Mouse (Mus musculus): Measurements from ENCODE around the gene Cryzl2. TPM values are rescaled to one million over a fixed set of nuclear protein-coding genes. Genes with fewer than 3 reads are reported as not detected.

Gene Cryzl2
- polyA plus RNA-seq, 1 experiment from 2014 or later, result 30.5 TPM

- no peak for ATAC-seq (replicated peaks; ENCODE audit: insufficient number of reproducible peaks, insufficient read depth, low FRiP score, low read depth)
- Histone ChIP-seq H3K4me1 (replicated peaks) (no peaks in the 10 kb centered on the region), H3K27ac (no peak overlapping the region), H3K36me3 (no peaks in the 10 kb centered on the region), H3K9me3 (replicated peaks) (no peaks in the 10 kb centered on the region), H3K9ac (no peak overlapping the region), H3K4me2 (no peak overlapping the region), H3K4me3 (no peak overlapping the region), H3K27me3 (no peaks in the 10 kb centered on the region)
- 58% methylated on average over 11 of the region's 11 CpGs for WGBS
These were observed 54.5 kb downstream of the Cryzl2 start for GRCm38 (mm10) chr1:157512690-157513448.

GRCm38 (mm10) chr1:157513559-157513958 is 55.2 kb downstream of the Cryzl2 start:
- Histone ChIP-seq H3K27ac (no peak overlapping the region), H3K36me3 (no peaks in the 10 kb centered on the region), H3K27me3 (no peaks in the 10 kb centered on the region), H3K9me3 (replicated peaks) (no peaks in the 10 kb centered on the region), H3K9ac (no peak overlapping the region), H3K4me1 (replicated peaks) (peaks cover 2% of the 10 kb centered on the region; the same call in 1 of the 2 replicates), H3K4me2 (no peak overlapping the region), H3K4me3 (no peak overlapping the region)
- 53% methylated on average over 9 of the region's 9 CpGs for whole genome bisulfite sequencing
- ATAC-seq (replicated peaks; ENCODE audit: insufficient number of reproducible peaks, insufficient read depth, low FRiP score, low read depth), result no peak

GRCm38 (mm10) chr1:157514298-157514697 is 55.9 kb downstream of the Cryzl2 start:
- ATAC-seq (replicated peaks; ENCODE audit: insufficient number of reproducible peaks, insufficient read depth, low FRiP score, low read depth), result no peak
- no peaks in the 10 kb centered on the region for H3K27me3 ChIP-seq
- WGBS, result 54% methylated on average over 4 of the region's 4 CpGs

GRCm38 (mm10) chr1:157516838-157517808 is 58.7 kb downstream of the Cryzl2 start:
- Histone ChIP-seq H3K27ac (0 out of 2 replicates have a peak overlapping the region, but pooled peaks have one; percentile 3), H3K4me2 (no peak overlapping the region), H3K4me1 (replicated peaks) (peaks cover 3% of the 10 kb centered on the region; the same call in 1 of the 2 replicates), H3K9ac (no peak overlapping the region), H3K36me3 (no peaks in the 10 kb centered on the region), H3K9me3 (replicated peaks) (no peaks in the 10 kb centered on the region), H3K4me3 (no peak overlapping the region), H3K27me3 (no peaks in the 10 kb centered on the region)
- ATAC-seq (replicated peaks; ENCODE audit: insufficient number of reproducible peaks, insufficient read depth, low FRiP score, low read depth), result no peak
- 78% methylated on average over 8 of the region's 8 CpGs for WGBS

More at GRCm38 (mm10) chr1:157514298-157514697, 55.9 kb downstream of the Cryzl2 start:
- no peaks in the 10 kb centered on the region for H3K9me3 ChIP-seq (replicated peaks)
- no peaks in the 10 kb centered on the region for H3K36me3 ChIP-seq
- H3K4me3 ChIP-seq, result no peak overlapping the region
- peaks cover 3% of the 10 kb centered on the region; the same call in 1 of the 2 replicates for H3K4me1 ChIP-seq (replicated peaks)
- no peak overlapping the region for H3K9ac ChIP-seq
- H3K4me2 ChIP-seq, result no peak overlapping the region
- H3K27ac ChIP-seq, result no peak overlapping the region

- Histone ChIP-seq H3K27me3 (no peaks in the 10 kb centered on the region), H3K4me2 (no peak overlapping the region), H3K9me3 (replicated peaks) (no peaks in the 10 kb centered on the region), H3K27ac (0 out of 2 replicates have a peak overlapping the region, but pooled peaks have one; percentile 3), H3K4me1 (replicated peaks) (peaks cover 3% of the 10 kb centered on the region; the same call in 1 of the 2 replicates), H3K36me3 (no peaks in the 10 kb centered on the region), H3K9ac (no peak overlapping the region), H3K4me3 (no peak overlapping the region)
- WGBS, result 37% methylated on average over 4 of the region's 4 CpGs
- no peak; the same call in 1 of the 2 replicates for ATAC-seq (replicated peaks; ENCODE audit: insufficient number of reproducible peaks, insufficient read depth, low FRiP score, low read depth)
These were observed 59.7 kb downstream of the Cryzl2 start for GRCm38 (mm10) chr1:157518111-157518523.

GRCm38 (mm10) chr1:157519396-157519795 is 61.0 kb downstream of the Cryzl2 start:
- ATAC-seq (replicated peaks; ENCODE audit: insufficient number of reproducible peaks, insufficient read depth, low FRiP score, low read depth), result no peak
- Histone ChIP-seq H3K9me3 (replicated peaks) (no peaks in the 10 kb centered on the region), H3K27ac (no peak overlapping the region), H3K27me3 (no peaks in the 10 kb centered on the region), H3K36me3 (no peaks in the 10 kb centered on the region), H3K4me2 (no peak overlapping the region), H3K4me1 (replicated peaks) (peaks cover 3% of the 10 kb centered on the region; the same call in 1 of the 2 replicates), H3K4me3 (no peak overlapping the region), H3K9ac (no peak overlapping the region)
- 62% methylated on average over 2 of the region's 2 CpGs for WGBS

- Histone ChIP-seq H3K36me3 (no peaks in the 10 kb centered on the region), H3K4me1 (replicated peaks) (peaks cover 3% of the 10 kb centered on the region; the same call in 1 of the 2 replicates), H3K9ac (no peak overlapping the region), H3K27ac (no peak overlapping the region), H3K4me3 (no peak overlapping the region), H3K27me3 (no peaks in the 10 kb centered on the region), H3K9me3 (replicated peaks) (no peaks in the 10 kb centered on the region), H3K4me2 (no peak overlapping the region)
- WGBS, result 85% methylated on average over 5 of the region's 5 CpGs
- no peak for ATAC-seq (replicated peaks; ENCODE audit: insufficient number of reproducible peaks, insufficient read depth, low FRiP score, low read depth)
These were observed 63.9 kb downstream of the Cryzl2 start for GRCm38 (mm10) chr1:157522322-157522721.

GRCm38 (mm10) chr1:157524775-157525174 is 66.4 kb downstream of the Cryzl2 start:
- WGBS, result 63% methylated on average over 7 of the region's 7 CpGs
- H3K4me3 ChIP-seq, result no peak overlapping the region
- no peak overlapping the region for H3K9ac ChIP-seq
- no peak overlapping the region for H3K4me2 ChIP-seq
- no peak overlapping the region for H3K27ac ChIP-seq
- ATAC-seq (replicated peaks; ENCODE audit: insufficient number of reproducible peaks, insufficient read depth, low FRiP score, low read depth), result no peak
- H3K27me3 ChIP-seq, result no peaks in the 10 kb centered on the region
- H3K4me1 ChIP-seq (replicated peaks), result no peaks in the 10 kb centered on the region
- H3K36me3 ChIP-seq, result no peaks in the 10 kb centered on the region
- H3K9me3 ChIP-seq (replicated peaks), result no peaks in the 10 kb centered on the region

- WGBS, result 86% methylated on average over 16 of the region's 16 CpGs
- no peaks in the 10 kb centered on the region for H3K9me3 ChIP-seq (replicated peaks)
- no peak overlapping the region for H3K9ac ChIP-seq
- no peaks in the 10 kb centered on the region for H3K36me3 ChIP-seq
- ATAC-seq (replicated peaks; ENCODE audit: insufficient number of reproducible peaks, insufficient read depth, low FRiP score, low read depth), result no peak
- no peaks in the 10 kb centered on the region for H3K27me3 ChIP-seq
- no peak overlapping the region for H3K4me2 ChIP-seq
- no peak overlapping the region for H3K27ac ChIP-seq
- no peak overlapping the region for H3K4me3 ChIP-seq
- no peaks in the 10 kb centered on the region for H3K4me1 ChIP-seq (replicated peaks)
These were observed 67.4 kb downstream of the Cryzl2 start for GRCm38 (mm10) chr1:157525692-157526354.

- no peak overlapping the region for H3K4me3 ChIP-seq
- no peaks in the 10 kb centered on the region for H3K36me3 ChIP-seq
- H3K27me3 ChIP-seq, result no peaks in the 10 kb centered on the region
- H3K4me2 ChIP-seq, result no peak overlapping the region
- 40% methylated on average over 5 of the region's 5 CpGs for WGBS
- no peak for ATAC-seq (replicated peaks; ENCODE audit: insufficient number of reproducible peaks, insufficient read depth, low FRiP score, low read depth)
- no peaks in the 10 kb centered on the region for H3K4me1 ChIP-seq (replicated peaks)
- H3K27ac ChIP-seq, result no peak overlapping the region
- no peaks in the 10 kb centered on the region for H3K9me3 ChIP-seq (replicated peaks)
- no peak overlapping the region for H3K9ac ChIP-seq
These were observed 68.2 kb downstream of the Cryzl2 start for GRCm38 (mm10) chr1:157526625-157527024.
